Mouse (Mus musculus) NIH3T3 (cell line): ENCODE data around the gene Cops9.

ENCODE experiments used
- DNase-seq: peaks from one replicate; pipeline ENCODE4 v3.0.0-alpha.2; 2012; ENCODE audit warnings: low read depth

Gene Cops9

GRCm38 (mm10) chr1:92596019-92596418 lies 45.8 kb downstream of the Cops9 start:
- DNase-seq = no peak

GRCm38 (mm10) chr1:92594111-92594510 lies 47.7 kb downstream of the Cops9 start, which contains the start of gene Olfr1411:
TSS of gene Olfr1411 (plus strand) at chr1:92594411.
- DNase-seq = no peak
